Mouse (Mus musculus): ENCODE data around the gene Arl3. TPM values are rescaled to one million over a fixed set of nuclear protein-coding genes. Genes with fewer than 3 reads are reported as not detected.

Arl3 gene
- total RNA-seq, 2 experiments from 2014 or later: 13.2 to 15.7 TPM

Other genes with a start within 250 kb of the Arl3 start
- gene Psd, start 246.0 kb downstream of the Arl3 start, total RNA-seq (2015): 0.11 and 0.36 TPM in 2 replicates
- gene Psd, start 246.0 kb downstream of the Arl3 start, total RNA-seq (2017): not detected in 2 replicates
- 1.9 and 2.1 TPM in 2 replicates for gene Fbxl15, start 245.0 kb downstream of the Arl3 start, total RNA-seq (2015)
- 1.3 and 1.8 TPM in 2 replicates for gene Fbxl15, start 245.0 kb downstream of the Arl3 start, total RNA-seq (2017)
- 31.3 and 33.1 TPM in 2 replicates for gene Cuedc2, start 234.5 kb downstream of the Arl3 start, total RNA-seq (2015)
- gene Cuedc2, start 234.5 kb downstream of the Arl3 start, total RNA-seq (2017): 108 and 114 TPM in 2 replicates
- 17.2 and 18.1 TPM in 2 replicates for gene Mfsd13a, start 232.1 kb downstream of the Arl3 start, total RNA-seq (2015)
- gene Mfsd13a, start 232.1 kb downstream of the Arl3 start, total RNA-seq (2017): 8.1 and 11.7 TPM in 2 replicates
- gene 2310034G01Rik, start 222.9 kb downstream of the Arl3 start, total RNA-seq (2015): 0.18 TPM in 1 of 2 replicates, not detected in the other
- 0.48 and 0.53 TPM in 2 replicates for gene 2310034G01Rik, start 222.9 kb downstream of the Arl3 start, total RNA-seq (2017)
- gene Actr1a, start 177.4 kb downstream of the Arl3 start, total RNA-seq (2015): 52.7 and 59.6 TPM in 2 replicates
- gene Actr1a, start 177.4 kb downstream of the Arl3 start, total RNA-seq (2017): 98.0 and 106 TPM in 2 replicates
- gene Sufu, start 176.3 kb downstream of the Arl3 start, total RNA-seq (2015): 6.4 and 6.9 TPM in 2 replicates
- gene Sufu, start 176.3 kb downstream of the Arl3 start, total RNA-seq (2017): 3.0 and 5.5 TPM in 2 replicates
- gene Trim8, start 71.5 kb downstream of the Arl3 start, total RNA-seq (2015): 14.1 and 18.2 TPM in 2 replicates
- gene Trim8, start 71.5 kb downstream of the Arl3 start, total RNA-seq (2017): 18.0 and 20.1 TPM in 2 replicates
- gene Sfxn2, start 167 bp upstream of the Arl3 start, total RNA-seq (2015): 5.2 and 6.6 TPM in 2 replicates
- 7.7 and 9.6 TPM in 2 replicates for gene Sfxn2, start 167 bp upstream of the Arl3 start, total RNA-seq (2017)
- 23.4 and 23.8 TPM in 2 replicates for gene Wbp1l, start 25.9 kb upstream of the Arl3 start, total RNA-seq (2015)
- gene Wbp1l, start 25.9 kb upstream of the Arl3 start, total RNA-seq (2017): 36.9 and 39.8 TPM in 2 replicates
- not detected in 2 replicates for gene Cyp17a1, start 100.0 kb upstream of the Arl3 start, total RNA-seq (2015)
- gene Cyp17a1, start 100.0 kb upstream of the Arl3 start, total RNA-seq (2017): not detected in 2 replicates
- 12.7 TPM in 2 replicates for gene Borcs7, start 116.7 kb upstream of the Arl3 start, total RNA-seq (2015)
- gene Borcs7, start 116.7 kb upstream of the Arl3 start, total RNA-seq (2017): 4.7 and 6.2 TPM in 2 replicates
- 10.5 and 11.1 TPM in 2 replicates for gene As3mt, start 134.3 kb upstream of the Arl3 start, total RNA-seq (2015)
- gene As3mt, start 134.3 kb upstream of the Arl3 start, total RNA-seq (2017): 20.5 and 21.0 TPM in 2 replicates
- 3.9 and 6.9 TPM in 2 replicates for gene Cnnm2, start 188.4 kb upstream of the Arl3 start, total RNA-seq (2015)
- 2.4 and 4.3 TPM in 2 replicates for gene Cnnm2, start 188.4 kb upstream of the Arl3 start, total RNA-seq (2017)

Measured in megakaryocyte, adult 5-6 weeks (primary cell).